ENCODE assay signal across 7 mouse cellular contexts in genomic region chr4:101647976-101648642, GRCm38 (mm10). TPM values are rescaled to one million over a fixed set of nuclear protein-coding genes. Genes with fewer than 3 reads are reported as not detected.
DNase-seq lines count a peak whose midpoint lies in the region; ATAC-seq lines count a peak whose summit lies in the region.

No protein-coding gene starts in this region.

- ATAC-seq in kidney, embryonic 16.5 days (ENCODE audit: low FRiP score, low TSS enrichment): no peak; the same call in 1 of the 2 replicates
- ATAC-seq in midbrain, embryonic 11.5 days (ENCODE audit: low FRiP score): no peak

- H3K27ac ChIP-seq in forebrain, embryonic 10.5 days: peak overlapping the region; percentile 96
- peak overlapping the region; percentile 96 for H3K27ac ChIP-seq in kidney, embryonic 16.5 days (ENCODE audit: low read length)
- H3K27ac ChIP-seq in midbrain, embryonic 11.5 days (ENCODE audit: low read depth, low read length): peak overlapping the region; percentile 82

- under 1% methylated on average over 20 of the region's 20 CpGs for WGBS in forebrain, embryonic 10.5 days
- under 1% methylated on average over 20 of the region's 20 CpGs for WGBS in kidney, embryonic 16.5 days
- 2% methylated on average over 20 of the region's 20 CpGs for WGBS in midbrain, embryonic 11.5 days

- H3K4me1 ChIP-seq in forebrain, embryonic 10.5 days: peaks cover 21% of the 10 kb centered on the region
- H3K4me1 ChIP-seq in kidney, embryonic 16.5 days (ENCODE audit: insufficient read depth, low read length): peaks cover 20% of the 10 kb centered on the region
- peaks cover 4% of the 10 kb centered on the region; the same call in 1 of the 2 replicates for H3K4me1 ChIP-seq in midbrain, embryonic 11.5 days (ENCODE audit: control insufficient read depth, insufficient read depth, low read length)

- no peaks in the 10 kb centered on the region for H3K9me3 ChIP-seq in forebrain, embryonic 10.5 days
- no peaks in the 10 kb centered on the region for H3K9me3 ChIP-seq in kidney, embryonic 16.5 days (ENCODE audit: low read length)
- no peaks in the 10 kb centered on the region for H3K9me3 ChIP-seq in midbrain, embryonic 11.5 days (ENCODE audit: control insufficient read depth, low read length)

- H3K27me3 ChIP-seq in forebrain, embryonic 10.5 days (ENCODE audit: poor library complexity, severe bottlenecking): no peaks in the 10 kb centered on the region
- H3K27me3 ChIP-seq in kidney, embryonic 16.5 days (ENCODE audit: insufficient read depth, low read length): no peaks in the 10 kb centered on the region
- H3K27me3 ChIP-seq in midbrain, embryonic 11.5 days (ENCODE audit: control insufficient read depth, insufficient read depth, low read length): no peaks in the 10 kb centered on the region

- no peaks in the 10 kb centered on the region for H3K36me3 ChIP-seq in forebrain, embryonic 10.5 days (replicated peaks)
- no peaks in the 10 kb centered on the region for H3K36me3 ChIP-seq in kidney, embryonic 16.5 days (ENCODE audit: insufficient read depth, low read length)
- H3K36me3 ChIP-seq in midbrain, embryonic 11.5 days (ENCODE audit: control insufficient read depth, insufficient read depth, low read length): no peaks in the 10 kb centered on the region

- H3K4me2 ChIP-seq in kidney, embryonic 16.5 days (replicated peaks; ENCODE audit: low read depth, low read length): peak overlapping the region; percentile 74
- H3K4me2 ChIP-seq in midbrain, embryonic 11.5 days: peak overlapping the region; percentile 41

- H3K9ac ChIP-seq in kidney, embryonic 16.5 days (replicated peaks; ENCODE audit: low read length): peak overlapping the region; percentile 96
- peak overlapping the region; percentile 88 for H3K9ac ChIP-seq in midbrain, embryonic 11.5 days (ENCODE audit: low read length)

- peak; percentile 61 for DNase-seq in thymus, postnatal 25 days
- DNase-seq in thymus, postnatal 36 days: no peak
- no peak for DNase-seq in forebrain, embryonic 10.5 days (ENCODE audit: extremely low spot score, low spot score)
- DNase-seq in midbrain, embryonic 11.5 days (ENCODE audit: low spot score, missing footprints): peak; percentile 94
- DNase-seq in cerebellum, postnatal 36 days: no peak
- no peak for DNase-seq in spleen, adult 12 weeks (ENCODE audit: low spot score)

- peak overlapping the region; percentile 84 for H3K4me3 ChIP-seq in forebrain, embryonic 10.5 days
- peak overlapping the region; percentile 92 for H3K4me3 ChIP-seq in kidney, embryonic 16.5 days (ENCODE audit: low read length)
- H3K4me3 ChIP-seq in midbrain, embryonic 11.5 days (ENCODE audit: low read depth, low read length): peak overlapping the region; percentile 77

RNA-seq across cellular contexts. Expression of gene Leprot, which starts 0.6 kb away (rescaled TPM):
- 55.1 and 56.8 TPM in 2 replicates for polyA plus RNA-seq in forebrain, embryonic 10.5 days (2016; fragmentation: Nextera tagmentation; extraction: Ambion mirVana)
- 98.6 and 104 TPM in 2 replicates for polyA plus RNA-seq in kidney, embryonic 16.5 days (2015; fragmentation: Nextera tagmentation; extraction: Ambion mirVana)
- 73.7 and 80.0 TPM in 2 replicates for polyA plus RNA-seq in midbrain, embryonic 11.5 days (2014; fragmentation: Nextera tagmentation; extraction: Ambion mirVana)

Comparison
In these comparisons a context has a peak if more than half of its experiments do, and no peak if none do; other contexts are left out.
1. DNase-seq: peak in thymus, postnatal 25 days (single experiment) and midbrain, embryonic 11.5 days (single experiment); none in thymus, postnatal 36 days (0 of 2), forebrain, embryonic 10.5 days (single experiment), cerebellum, postnatal 36 days (0 of 2) and spleen, adult 12 weeks (single experiment).
2. Peak in every context shown above with its lines, with median percentiles within 50 percentile points of each other: H3K27ac ChIP-seq and H3K4me3 ChIP-seq.